Mouse (Mus musculus) monocyte, adult 5-6 weeks (primary cell): ENCODE measurements around the gene Myh9. TPM values are rescaled to one million over a fixed set of nuclear protein-coding genes. Genes with fewer than 3 reads are reported as not detected.

Experiments used
- ATAC-seq: fragments of 153-309, 156-312 bp; replicated peaks from 2 replicates; pipeline ENCODE4 v1.8.0; 2017; ENCODE audit warnings: mild to moderate bottlenecking; ENCODE audit not compliant: low TSS enrichment, insufficient number of reproducible peaks, severe bottlenecking, poor library complexity, low FRiP score
- total RNA-seq: library from RNA; stranded (forward); fragments of 200-1000, 200-491, 200-594 nt; gene quantifications from 3 replicates; pipeline ENCODE4 v1.2.3, GENCODE M21; 2017

The Myh9 gene
- total RNA-seq, 1 experiment from 2014 or later: 908 TPM

DNA sequence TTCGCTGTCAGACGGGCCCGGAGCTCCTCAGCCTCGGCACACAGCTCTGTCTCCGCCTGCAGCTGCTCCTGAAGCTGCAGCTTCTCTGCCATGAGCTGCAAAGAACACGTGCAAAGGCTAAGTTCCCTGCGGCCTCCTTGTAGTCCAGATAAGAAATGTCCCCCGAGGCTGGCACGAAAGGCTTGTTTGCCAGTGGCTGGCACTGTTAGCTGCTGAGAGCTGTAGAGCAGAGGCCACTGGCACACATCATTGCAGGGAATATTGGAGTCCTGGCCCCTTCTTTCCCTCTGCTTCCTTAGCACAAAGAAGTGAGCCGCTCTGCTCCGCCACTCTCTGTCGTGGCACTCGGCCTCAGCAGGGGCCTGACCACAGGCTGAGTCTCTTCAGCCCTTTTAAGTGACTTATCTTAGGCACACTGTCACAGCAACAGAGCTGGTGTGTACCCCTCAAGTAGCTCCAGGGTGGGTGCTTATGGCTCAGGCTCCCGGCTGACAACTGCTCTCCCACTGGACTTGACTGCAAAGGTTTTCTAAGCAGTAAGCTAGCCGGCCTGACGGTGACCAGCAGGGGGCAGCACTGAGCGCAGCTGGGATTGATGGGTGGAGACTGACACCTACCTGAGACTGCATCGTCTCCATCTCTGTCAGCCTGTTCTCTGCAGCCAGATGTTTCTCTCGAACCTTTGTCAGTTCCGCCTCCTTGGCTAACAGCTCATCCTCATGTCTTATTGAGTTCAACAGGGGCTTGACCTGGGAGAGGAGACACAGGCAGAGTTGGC lies 66.6 kb downstream of the Myh9 start:
- ATAC-seq: peak; percentile 29; the same call in 1 of the 2 replicates

DNA sequence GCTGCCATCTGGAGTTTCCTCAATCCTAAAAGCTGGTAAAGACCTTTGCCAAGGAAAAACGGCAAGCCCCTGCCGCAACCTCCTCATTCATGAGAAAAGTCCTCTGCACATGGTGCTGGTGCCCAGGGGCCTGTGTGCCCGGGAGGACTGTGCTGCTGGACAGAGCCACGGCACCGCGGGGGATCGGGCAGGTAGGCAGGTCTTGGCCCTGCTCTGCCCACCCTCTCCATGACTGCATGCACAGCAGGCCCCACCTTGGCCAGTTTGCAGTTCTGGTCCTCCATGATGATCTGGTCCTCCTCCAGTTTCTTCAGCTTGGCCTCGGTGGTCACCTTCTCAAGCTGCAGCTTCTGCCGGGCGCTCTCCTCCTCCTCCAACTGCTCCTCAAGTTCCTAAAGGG lies 67.7 kb downstream of the Myh9 start:
- no peak for ATAC-seq

DNA sequence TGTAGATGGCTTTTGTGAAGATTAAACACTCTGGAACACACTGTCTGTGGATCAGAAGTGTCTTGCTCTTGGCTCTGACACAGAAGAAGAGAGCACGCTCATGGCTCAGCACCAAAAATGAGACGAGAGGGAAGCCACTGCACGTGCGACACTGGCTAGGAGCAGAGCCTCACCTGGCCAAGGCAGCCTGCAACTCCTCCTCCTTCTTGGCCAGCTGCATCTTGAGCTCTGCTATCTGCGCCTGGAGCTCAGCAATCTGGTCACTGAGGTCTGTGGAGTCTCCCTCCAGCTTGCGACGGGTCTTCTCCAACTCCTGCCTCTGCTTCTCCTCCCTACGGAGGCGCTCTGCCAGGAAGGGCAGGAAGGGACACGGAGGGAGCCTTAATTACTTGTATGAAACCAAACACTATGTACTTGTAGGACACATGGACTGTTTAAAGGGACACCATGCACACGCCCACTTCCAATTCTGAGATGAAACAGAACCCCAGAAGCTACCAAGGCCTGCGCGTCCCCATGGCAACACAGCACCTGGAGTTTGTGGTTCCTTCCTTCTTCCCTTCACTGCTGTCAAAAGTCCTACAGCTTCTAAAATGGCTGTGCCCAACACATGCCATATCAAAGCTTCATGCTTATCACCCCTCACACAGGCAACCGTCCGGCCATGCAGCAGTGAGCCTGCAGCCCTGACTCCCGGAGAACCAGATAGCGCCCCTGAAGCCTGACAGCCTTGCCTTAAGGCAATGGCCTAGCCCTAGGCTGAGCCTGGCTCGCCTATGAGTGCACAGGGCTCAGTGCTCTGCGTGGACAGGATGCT lies 68.7 kb downstream of the Myh9 start:
- ATAC-seq: 0 out of 2 replicates have a peak, but pooled peaks have one; percentile 3

DNA sequence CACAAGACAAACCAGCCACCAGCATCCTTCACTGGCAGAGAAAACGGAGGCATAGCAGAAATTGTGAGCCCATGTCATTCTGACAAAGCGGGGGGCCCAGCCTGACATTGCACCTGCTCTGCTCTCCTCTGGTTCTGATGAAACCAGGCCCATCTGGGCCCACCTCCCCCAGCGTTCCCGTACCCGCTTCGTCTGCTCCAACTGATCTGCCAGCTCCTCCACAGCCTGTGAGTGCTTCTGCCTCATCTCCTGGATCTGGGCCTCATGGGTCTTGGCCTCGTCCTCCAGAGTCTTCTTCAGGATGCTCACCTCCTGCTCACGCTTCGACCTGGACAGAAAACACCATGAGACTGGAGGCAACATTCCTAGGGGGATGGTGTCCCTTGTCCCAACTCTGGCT lies 71.0 kb downstream of the Myh9 start:
- ATAC-seq: no peak

DNA sequence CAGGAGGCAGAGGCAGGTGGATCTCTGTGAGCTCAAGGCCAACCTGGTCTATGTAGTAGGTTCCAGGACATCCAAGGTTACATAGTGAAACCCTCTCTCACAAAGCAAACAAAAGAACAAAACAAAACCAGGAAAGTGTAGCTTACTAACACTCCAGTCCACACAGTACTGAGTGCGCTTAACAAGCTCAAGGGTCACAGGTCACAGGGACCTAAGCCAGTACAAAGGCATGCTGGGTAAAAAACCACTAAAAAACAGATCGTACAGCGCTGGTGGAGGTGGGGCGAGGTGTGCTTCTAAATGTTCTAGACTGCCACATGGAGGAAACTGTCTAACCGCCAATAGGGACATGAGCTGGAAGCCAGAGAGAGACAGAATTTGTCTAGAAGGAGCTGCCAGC lies 71.6 kb downstream of the Myh9 start:
- ATAC-seq: no peak

DNA sequence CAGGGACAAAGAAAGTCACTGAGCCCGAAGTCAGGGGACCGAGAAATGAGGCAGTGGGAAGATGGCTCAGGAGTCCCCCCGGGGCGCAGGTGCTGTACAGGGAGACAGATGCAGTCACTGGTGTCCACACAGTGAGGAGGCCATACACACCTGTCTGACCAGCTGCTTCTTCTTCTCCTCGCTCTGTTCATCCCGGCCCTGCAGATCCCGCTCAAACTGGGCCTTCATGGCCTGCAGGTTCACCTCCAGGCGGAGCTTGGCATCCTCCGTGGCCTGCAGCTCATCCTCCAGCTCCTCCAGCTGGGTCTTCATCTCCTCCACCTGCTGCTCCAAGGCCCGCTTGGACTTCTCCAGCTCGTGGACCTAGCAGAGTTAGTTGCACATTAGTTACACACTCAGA lies 75.0 kb downstream of the Myh9 start:
- no peak for ATAC-seq

DNA sequence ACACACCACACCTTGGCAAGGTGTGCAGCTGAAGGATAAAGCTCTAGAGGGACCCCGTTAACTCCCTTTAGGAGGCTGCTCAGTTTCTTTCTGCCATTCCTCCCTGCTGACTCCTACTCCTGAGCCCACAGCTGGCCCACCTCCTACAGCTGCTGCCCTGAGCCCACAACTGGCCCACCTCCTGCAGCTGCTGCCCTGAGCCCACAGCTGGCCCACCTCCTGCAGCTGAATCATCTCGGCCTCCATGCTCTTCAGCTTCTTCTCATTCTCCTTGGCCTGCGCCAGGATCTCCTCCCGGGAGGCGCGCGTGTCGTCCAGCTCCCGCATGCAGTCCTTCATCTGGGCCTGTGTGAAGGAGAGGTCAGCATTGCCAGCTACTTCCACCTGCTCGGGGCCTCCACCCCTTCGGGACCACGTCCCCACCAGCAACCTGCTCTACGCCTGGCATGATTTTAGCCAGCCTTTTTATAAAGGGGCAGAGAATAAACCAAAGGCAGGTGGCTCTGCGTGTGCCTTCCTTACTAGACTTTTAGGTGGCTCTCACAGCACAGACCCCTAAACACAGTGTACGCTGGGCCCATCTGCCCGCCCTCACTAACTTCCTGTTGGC lies 76.4 kb downstream of the Myh9 start:
- no peak for ATAC-seq

DNA sequence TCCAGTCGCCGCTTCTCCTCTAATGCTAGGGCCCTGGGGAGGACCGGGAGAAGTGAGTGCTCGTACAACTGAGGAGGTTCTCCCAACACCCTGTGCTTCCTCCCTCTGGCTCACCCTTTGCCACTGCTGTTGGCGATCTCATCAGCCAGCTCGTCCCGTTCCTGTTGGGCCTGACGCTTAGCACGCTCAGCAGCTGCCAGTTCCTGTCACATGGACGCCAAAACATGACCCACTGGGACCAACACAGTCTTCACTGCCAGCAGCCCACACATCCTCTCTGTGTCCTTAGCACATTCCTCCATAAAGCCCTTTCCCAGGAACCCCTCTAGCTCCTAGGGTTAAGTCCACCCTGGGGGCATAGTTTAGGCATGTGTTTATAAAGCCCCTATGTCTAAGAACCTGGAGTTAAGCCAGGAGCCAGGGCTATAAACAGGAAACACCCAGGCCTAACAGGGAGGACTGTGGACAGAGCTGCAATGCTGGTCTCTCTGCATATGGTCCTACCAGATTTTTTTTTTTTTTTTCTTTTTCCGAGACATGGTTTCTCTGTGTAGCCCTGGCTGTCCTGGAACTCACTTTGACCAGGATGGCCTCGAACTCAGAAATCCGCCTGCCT lies 77.5 kb downstream of the Myh9 start:
- ATAC-seq: no peak

DNA sequence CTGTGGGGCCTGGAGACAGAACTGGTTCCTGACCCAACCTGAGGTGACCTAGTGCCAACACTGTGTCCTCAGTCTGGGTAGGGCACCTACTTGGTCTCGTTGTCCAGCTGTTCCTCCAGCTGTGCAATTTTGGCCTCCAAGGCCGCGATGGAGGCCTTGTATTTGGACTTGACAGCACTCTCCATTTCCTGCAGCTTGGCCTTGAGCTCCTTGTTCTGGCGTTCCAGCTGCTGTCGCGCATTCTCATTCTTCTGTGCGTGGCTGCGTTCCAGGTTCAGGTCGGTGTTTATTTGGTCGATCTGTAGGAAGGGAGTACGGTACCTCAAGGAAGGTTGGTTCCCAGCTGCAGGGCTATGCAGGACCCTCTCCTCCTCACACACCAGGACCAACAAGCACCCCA lies 78.3 kb downstream of the Myh9 start:
- ATAC-seq: no peak

DNA sequence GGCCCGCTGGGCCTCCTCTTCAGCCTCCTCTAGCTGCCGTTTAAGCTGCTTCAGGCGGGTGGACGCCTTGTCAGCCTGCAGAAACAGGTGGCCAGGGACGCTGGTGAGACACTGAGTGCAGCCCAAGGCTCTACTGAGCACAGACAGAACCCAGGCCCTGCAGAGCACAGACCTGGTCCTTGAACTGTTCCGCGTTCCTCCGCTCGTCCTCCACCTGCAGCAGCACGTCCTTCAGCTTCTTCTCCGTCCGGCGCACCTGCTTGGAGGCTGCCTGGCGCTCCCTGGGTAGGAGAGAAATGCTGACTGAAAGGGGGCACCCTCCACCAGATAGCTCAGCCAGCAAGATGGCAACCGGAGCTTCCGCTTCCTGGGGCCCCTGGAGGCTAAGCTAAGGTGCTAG lies 78.9 kb downstream of the Myh9 start:
- no peak for ATAC-seq

DNA sequence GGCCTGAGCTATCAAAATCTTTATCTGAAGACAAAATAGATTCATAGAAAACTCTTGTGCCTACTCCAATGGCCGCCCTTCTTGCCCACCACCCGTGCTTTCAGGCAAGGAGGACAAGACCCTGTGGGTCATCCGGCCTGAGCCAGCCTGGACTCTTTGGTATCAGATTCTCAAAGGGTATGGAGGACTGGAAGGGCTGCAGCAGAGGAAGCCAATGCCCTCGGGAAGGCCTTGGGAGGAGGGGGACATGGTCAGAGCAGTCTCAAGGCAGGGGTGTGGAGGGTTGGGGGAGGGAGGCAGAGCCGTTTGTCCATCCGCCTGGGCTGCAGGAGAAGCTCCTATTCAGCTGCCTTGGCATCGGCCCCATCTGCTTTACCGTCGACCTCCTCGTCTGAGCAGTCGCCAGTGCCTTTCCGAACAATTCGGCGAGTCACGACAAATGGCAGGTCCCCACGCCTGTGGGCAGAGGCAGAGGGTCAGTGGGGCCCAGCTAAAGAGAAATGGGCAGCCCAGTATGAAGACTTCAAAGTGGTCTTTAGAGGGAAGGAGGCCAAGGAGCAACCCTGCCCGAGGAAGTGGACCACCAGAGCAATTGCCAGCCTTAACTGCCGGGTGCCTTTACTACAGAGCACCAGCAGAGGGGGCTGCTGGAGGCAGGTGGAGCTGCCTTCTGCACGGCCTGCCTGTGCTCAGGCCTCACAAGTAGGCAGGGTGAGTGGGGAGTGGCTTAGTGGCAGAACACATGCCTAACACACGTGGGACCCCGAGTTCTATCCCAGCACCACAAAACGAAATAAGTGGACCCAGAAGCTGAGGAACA lies 80.2 kb downstream of the Myh9 start:
- no peak for ATAC-seq

DNA sequence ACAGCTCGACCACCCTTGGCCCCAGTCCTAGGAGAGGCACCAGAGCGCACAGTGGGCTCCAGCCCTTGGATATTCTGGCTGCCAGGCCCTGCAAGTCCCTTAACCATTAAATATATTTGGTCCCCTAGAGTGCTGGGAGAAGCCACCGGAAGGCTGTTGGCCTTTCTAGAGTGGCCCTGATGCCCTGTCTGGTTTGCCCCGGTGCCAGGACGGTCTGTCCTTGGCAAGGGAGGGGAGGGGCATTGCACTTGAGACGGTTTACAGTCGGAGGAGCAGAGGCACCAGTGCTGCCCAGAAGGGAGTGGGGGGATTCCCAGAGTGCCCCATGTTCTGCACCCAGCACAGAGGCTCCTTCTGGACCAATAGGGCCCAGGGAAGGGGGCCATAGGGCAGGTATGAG lies 80.9 kb downstream of the Myh9 start:
- ATAC-seq: no peak

DNA sequence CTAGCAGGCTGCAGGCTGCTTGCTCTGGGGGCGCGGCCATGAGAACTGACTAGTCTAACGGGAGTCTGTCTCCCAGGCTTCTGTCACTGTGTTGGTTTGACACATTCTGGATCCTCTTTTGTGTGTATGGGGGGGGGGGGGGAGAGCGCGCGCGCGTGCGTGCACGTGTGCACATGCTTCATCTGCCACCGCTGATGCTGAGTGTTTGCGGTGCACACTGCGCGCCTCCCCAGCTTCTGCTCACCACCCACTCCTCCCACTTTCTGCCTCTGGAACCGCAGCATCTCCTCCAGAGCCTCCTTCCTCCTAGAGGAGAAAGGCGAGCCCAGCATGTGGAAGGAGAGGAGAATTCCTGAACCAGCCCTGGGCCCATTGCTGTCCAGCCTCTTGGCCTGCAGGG lies 81.9 kb downstream of the Myh9 start:
- ATAC-seq: no peak

DNA sequence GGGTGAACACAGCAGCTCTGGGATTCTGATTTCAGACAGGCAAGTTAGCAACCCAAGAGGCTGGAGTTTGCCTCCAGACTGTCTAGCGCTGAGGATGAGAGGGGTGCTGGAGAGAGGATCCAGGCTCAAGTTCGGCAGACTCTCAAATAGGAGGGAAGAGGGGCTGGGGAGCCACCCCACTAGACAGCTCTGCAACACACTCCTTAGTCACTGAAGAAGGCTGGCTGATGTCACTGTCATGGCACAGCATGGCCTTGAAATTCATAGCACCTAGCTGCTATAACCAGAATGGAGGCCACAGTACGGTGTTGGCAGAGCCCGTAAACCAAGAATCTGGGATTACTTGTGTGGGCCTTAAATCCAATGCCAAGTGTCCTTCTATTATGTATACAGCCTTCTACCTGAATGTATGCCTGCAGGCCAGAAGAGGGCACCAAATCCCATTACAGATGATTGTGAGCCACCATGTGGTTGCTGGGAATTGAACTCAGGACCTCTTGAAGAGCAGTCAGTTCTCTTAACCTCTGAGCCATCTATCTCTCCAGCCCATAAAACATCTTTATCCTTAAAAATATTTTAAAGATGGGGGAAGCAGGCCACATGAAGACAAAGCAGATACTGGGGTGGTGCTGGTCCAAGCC lies 84.3 kb downstream of the Myh9 start:
- no peak for ATAC-seq

DNA sequence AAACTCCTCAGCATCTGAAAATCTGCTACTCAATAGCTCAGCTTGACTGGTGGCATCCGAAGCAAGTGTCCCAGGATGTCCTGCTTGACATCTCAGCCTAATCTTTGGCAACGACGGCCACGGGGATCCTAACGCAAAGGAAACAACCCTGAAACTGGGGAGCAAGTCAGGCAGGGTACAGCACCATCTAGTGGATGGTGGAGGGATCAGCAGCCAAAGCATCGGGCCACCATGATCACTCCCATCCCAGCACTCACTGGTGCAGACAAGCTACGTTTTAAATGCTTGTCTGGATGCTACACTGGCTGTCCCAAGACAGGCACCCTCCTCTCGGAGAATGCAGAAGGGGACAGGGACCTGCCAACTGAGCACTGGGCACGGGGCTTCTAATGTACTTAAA lies 85.1 kb downstream of the Myh9 start, which contains the start of gene Apol8:
Apol8 (minus strand) TSS at position 156 of the 400 bp plus-strand sequence.
- peak; percentile 70 for ATAC-seq

DNA sequence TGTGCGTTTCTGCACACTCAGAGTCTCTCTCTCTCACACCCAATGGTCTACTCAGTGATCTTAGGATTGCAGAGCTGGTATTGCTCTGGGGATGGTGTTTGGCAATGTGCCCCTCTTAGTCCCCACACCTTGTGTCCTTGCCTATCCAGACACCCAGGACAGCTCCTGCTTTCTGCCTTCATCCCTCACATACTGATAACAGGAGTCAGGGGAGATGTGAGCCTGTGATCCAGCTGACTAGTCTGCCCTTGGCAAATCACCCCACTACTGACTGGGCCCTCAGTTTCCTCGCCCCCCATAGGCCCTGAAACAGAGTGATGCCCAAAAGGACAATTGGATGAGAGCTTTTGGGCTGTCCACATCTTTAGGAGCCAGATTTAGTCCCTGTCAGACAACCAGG lies 85.9 kb downstream of the Myh9 start:
- ATAC-seq: no peak

DNA sequence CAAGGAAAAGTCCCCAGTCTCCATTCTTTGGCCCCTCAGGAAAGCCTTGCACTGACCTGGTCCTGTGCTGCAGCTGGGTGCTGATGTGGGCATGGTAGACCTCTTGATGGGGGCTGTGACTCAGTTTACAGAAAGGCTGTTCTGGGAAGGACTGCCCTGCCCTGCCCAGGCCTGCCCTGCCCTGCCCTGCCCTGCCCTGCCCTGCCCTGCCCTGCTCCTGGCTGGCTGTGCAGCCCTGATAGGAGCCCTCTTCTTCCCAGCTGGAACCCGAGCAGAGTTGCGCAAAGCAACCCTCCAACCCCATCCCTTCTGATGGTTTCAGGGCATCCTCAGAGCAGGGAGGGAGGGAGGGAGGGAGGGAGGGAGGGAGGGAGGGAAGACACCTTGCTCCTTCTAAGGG lies 86.8 kb downstream of the Myh9 start:
- no peak for ATAC-seq

DNA sequence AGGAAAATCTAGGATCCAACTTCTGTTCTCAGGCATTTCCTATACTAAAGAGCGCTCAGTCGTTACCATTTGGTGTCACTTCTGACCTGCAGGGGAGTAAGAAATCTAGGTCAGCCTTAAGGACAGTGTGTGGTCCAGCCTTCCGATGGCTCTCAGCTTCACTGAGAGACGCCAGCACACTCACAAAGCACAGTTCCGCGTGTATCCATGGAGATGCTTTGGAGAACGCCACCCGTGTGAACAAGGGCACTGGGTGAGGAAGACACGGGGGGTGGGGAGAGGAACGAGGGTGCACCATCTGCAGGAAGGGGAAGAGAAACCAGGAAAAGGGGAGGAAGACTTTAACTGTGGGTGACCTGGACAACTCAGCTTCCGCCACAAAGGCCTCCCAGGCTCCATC lies 89.5 kb downstream of the Myh9 start:
- no peak for ATAC-seq
